Mouse (Mus musculus) lung, embryonic 14.5 days (tissue): ENCODE results near the gene Khdc4. TPM values are rescaled to one million over a fixed set of nuclear protein-coding genes. Genes with fewer than 3 reads are reported as not detected.

Source experiments
- ATAC-seq: fragments of 200-750 bp; cut with Nextera tagmentation; 2 replicates; pipeline ENCODE4 v1.8.0; 2017; ENCODE audit warnings: mild to moderate bottlenecking, moderate TSS enrichment, moderate library complexity; ENCODE audit not compliant: insufficient read depth
- DNase-seq: peaks from one replicate; pipeline ENCODE4 v3.0.0-alpha.2; 2015
- H3K27ac ChIP-seq: fragments of 300-500 bp; sonication (generic); 2 replicates; pipeline ENCODE4 v1.5.1; 2014; ENCODE audit warnings: low read depth, mild to moderate bottlenecking, moderate library complexity
- H3K27me3 ChIP-seq: fragments of 300-500 bp; sonication (generic); 2 replicates; pipeline ENCODE4 v1.6.1; 2014; ENCODE audit warnings: low read length, control low read depth; ENCODE audit not compliant: insufficient read depth
- H3K36me3 ChIP-seq: fragments of 300-500 bp; sonication (generic); 2 replicates; pipeline ENCODE4 v1.6.1; 2014; ENCODE audit warnings: control low read depth; ENCODE audit not compliant: insufficient read depth
- H3K4me1 ChIP-seq: fragments of 300-500 bp; sonication (generic); 2 replicates; pipeline ENCODE4 v1.6.1; 2014; ENCODE audit warnings: antibody characterized with exemption, control low read depth; ENCODE audit not compliant: insufficient read depth
- H3K4me2 ChIP-seq: fragments of 300-500 bp; sonication (generic); 2 replicates; pipeline ENCODE4 v1.6.1; 2014; ENCODE audit warnings: mild to moderate bottlenecking
- H3K4me3 ChIP-seq: fragments of 300-500 bp; sonication (generic); 2 replicates; pipeline ENCODE4 v1.5.1; 2014; ENCODE audit warnings: low read depth, low read length
- H3K9ac ChIP-seq: fragments of 300-500 bp; sonication (generic); 2 replicates; pipeline ENCODE4 v1.6.1; 2014
- H3K9me3 ChIP-seq: fragments of 300-500 bp; sonication (generic); 2 replicates; pipeline ENCODE4 v1.6.1; 2016; ENCODE audit warnings: low read depth, low read length, control low read depth
- CTCF ChIP-seq: IDR thresholded peaks from 2 replicates; pipeline ENCODE4 v1.5.1; 2016; ENCODE audit warnings: antibody characterized with exemption, low read depth
- WGBS: fragments of 180-500 bp; shearing (Covaris S2); extraction: QIAGEN DNeasy Blood & Tissue Kit; methylation state at CpG from one replicate; pipeline ENCODE4 v1.1.7; 2014; 5-methylcytosine and 5-hydroxymethylcytosine counted together
- polyA plus RNA-seq: library from polyadenylated mRNA; unstranded; fragments of >200 nt; fragmentation: Nextera tagmentation; extraction: Ambion mirVana; gene quantifications from 2 replicates; pipeline ENCODE4 v1.2.1, GENCODE M21; 2014

Gene Khdc4
- polyA plus RNA-seq, 1 experiment from 2014 or later: 100 TPM

DNA sequence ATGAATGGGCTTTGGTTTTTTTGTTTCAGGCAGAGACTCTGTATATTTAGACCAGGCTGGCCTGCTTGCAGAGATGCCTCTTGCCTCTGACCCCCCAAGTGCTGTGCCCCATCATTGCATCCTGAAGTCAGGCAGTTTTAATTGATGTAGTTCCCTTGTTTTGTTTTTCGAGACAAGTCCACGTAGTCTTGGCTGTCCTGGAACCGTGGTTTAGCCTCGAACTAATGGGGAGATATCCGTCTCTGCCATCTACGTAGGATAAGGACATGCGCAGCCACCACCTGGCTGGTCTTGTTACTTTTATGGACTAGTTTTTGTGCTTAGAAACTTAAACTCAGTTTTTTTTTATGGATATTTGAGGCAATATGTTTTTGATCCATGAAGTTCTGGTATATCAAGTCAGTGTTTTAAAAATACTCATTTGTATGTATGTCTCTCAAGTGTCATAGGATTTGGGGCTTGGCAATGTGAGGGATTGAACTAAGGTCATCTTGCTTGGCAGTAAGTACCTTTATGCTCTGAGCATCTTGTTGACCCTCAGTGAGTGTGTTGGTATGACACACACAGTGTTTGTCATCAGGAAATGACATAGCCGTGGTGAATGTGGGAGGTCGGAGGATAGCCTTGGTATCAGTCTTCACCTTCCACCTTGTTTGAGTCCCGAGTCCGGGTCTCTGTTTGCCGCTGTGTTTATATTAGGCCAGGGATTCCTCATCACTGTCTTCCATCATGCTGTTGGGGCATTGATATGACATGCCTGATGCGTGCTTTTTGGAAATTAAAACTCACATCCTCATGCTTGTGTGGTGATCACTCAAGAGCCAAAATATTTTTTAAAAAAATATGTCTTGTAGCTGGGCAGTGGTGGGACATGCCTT is 1.4 kb downstream of the Khdc4 start:
- Histone ChIP-seq H3K27me3 (no peaks in the 10 kb centered on the region), H3K9ac (peak overlapping the region; percentile 98), H3K4me2 (peak overlapping the region; percentile 88), H3K36me3 (peaks cover 49% of the 10 kb centered on the region), H3K4me3 (peak overlapping the region; percentile 99), H3K9me3 (no peaks in the 10 kb centered on the region), H3K4me1 (peaks cover 6% of the 10 kb centered on the region), H3K27ac (peak overlapping the region; percentile 98; the same call in 1 of the 2 replicates)
- TF ChIP-seq CTCF: no peak
- ATAC-seq (no peak), DNase-seq (peak; percentile 11)
- WGBS: 15% methylated on average over 13 of the region's 13 CpGs

DNA sequence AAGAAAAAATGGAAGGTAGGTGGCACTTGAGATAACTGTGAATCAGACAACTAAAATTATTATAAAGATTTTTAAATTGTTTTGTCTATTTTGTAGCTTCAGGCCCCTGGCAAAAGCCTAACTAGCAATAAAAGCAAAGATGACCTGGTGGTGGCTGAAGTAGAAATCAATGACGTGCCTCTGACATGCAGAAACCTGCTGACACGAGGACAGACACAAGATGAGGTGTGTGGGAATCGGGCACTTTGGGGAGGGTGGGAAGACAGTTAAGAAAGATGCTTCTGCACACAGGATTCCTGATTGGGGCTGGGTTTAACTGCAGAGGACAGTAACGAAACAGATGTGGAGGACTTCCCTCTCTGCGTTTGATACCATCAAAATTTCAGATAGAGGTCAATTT is 3.5 kb downstream of the Khdc4 start:
- ATAC-seq (no peak), DNase-seq (no peak)
- 75% methylated on average over 5 of the region's 5 CpGs for WGBS
- TF ChIP-seq CTCF: no peak
- H3K4me1 ChIP-seq: peaks cover 6% of the 10 kb centered on the region
- no peak overlapping the region for H3K27ac ChIP-seq
- H3K9ac ChIP-seq: no peak overlapping the region
- no peak overlapping the region for H3K4me2 ChIP-seq
- H3K4me3 ChIP-seq: no peak overlapping the region
- no peaks in the 10 kb centered on the region for H3K27me3 ChIP-seq
- H3K36me3 ChIP-seq: peaks cover 69% of the 10 kb centered on the region
- H3K9me3 ChIP-seq: no peaks in the 10 kb centered on the region

DNA sequence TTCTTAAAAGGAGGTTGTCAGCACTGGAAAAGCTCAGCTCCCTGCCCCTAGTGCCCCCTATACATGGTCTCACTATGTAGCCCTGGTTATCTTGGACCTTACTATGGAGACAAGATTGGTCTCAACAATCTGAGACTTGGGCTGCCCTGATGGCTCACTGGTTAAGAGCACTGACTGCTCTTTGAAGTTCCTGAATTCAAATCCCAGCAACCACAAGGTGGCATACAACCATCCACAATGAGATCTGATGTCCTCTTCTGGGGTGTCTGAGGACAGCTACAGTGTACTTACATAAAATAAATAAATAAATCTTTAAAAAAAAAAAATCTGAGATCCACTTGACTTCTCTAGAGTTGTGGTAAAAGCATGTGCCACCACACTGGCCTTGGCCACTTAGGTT is 9.9 kb downstream of the Khdc4 start:
- DNase-seq (no peak), ATAC-seq (no peak)
- H3K36me3 ChIP-seq: peaks cover 99% of the 10 kb centered on the region
- H3K9ac ChIP-seq: no peak overlapping the region
- H3K27ac ChIP-seq: no peak overlapping the region
- H3K4me1 ChIP-seq: no peaks in the 10 kb centered on the region
- no peak overlapping the region for H3K4me3 ChIP-seq
- TF ChIP-seq CTCF: no peak
- no peaks in the 10 kb centered on the region for H3K9me3 ChIP-seq
- H3K4me2 ChIP-seq: no peak overlapping the region
- no peaks in the 10 kb centered on the region for H3K27me3 ChIP-seq

DNA sequence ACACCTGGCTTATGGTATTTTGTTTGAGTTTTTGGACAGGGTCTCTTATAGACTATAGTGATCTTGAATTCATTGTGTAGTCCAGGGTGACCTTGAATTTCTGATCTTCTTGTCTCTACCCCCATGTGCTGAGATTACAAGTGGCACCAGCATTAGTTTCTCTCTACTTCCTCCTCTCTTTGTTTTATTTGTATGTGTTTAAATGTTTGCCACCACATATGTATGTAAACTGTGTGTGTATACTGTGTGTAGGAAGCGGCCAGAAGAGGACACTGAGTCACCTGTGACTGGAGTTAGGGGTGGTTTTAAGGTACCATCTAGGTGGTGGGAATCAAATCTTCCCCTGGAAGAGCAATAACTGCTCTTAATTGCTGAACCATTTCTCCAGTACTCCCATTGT is 12.4 kb downstream of the Khdc4 start:
- TF ChIP-seq CTCF: no peak
- Histone ChIP-seq H3K27me3 (no peaks in the 10 kb centered on the region), H3K36me3 (peaks cover 95% of the 10 kb centered on the region)

DNA sequence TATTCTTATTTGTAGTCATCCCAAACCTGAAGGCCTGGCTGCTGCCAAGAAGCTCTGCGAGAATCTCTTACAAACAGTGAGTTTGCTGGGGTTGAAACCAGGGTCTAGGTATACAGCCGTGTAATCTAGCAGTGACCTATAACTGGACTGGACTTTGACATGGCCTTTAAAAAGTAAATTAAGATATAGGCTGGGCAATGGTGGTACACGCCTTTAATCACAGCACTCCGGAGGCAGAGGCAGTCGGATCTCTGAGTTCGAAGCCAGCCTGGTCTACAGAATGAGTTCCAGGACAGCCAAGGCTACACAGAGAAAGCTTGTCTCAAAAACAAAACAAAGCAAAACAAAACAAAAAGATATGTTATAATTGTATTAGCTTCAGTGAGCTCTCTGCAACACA is 13.2 kb downstream of the Khdc4 start:
- ATAC-seq (no peak), DNase-seq (no peak)
- Histone ChIP-seq H3K4me1 (no peaks in the 10 kb centered on the region), H3K27me3 (no peaks in the 10 kb centered on the region), H3K36me3 (peaks cover 94% of the 10 kb centered on the region), H3K27ac (no peak overlapping the region), H3K4me2 (no peak overlapping the region), H3K9me3 (no peaks in the 10 kb centered on the region), H3K4me3 (no peak overlapping the region), H3K9ac (no peak overlapping the region)
- no peak for TF ChIP-seq CTCF
- 91% methylated on average over 6 of the region's 6 CpGs for WGBS

More for the DNA sequence above, 12.4 kb downstream of the Khdc4 start:
- H3K4me2 ChIP-seq: no peak overlapping the region
- H3K9ac ChIP-seq: no peak overlapping the region
- H3K4me1 ChIP-seq: no peaks in the 10 kb centered on the region
- ATAC-seq (no peak), DNase-seq (no peak)
- no peak overlapping the region for H3K4me3 ChIP-seq
- H3K27ac ChIP-seq: no peak overlapping the region
- no peaks in the 10 kb centered on the region for H3K9me3 ChIP-seq
- 79% methylated on average over 1 of the region's 1 CpGs for WGBS

DNA sequence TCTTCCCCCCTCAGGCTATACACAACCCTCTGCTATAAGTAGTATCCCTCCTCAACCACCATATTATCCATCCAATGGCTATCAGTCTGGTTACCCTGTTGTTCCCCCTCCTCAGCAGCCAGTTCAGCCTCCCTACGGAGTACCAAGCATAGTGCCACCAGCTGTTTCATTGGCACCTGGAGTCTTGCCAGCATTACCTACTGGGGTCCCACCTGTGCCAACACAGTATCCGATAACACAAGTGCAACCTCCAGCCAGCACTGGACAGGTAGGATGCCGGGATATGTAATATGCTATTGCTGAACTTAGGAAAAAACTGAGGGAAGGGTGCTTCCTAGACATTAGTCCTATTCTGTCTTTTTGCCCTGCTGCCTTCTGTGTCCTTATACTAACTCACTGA is 14.6 kb downstream of the Khdc4 start:
- Histone ChIP-seq H3K4me2 (no peak overlapping the region), H3K36me3 (peaks cover 94% of the 10 kb centered on the region), H3K9me3 (no peaks in the 10 kb centered on the region), H3K27ac (no peak overlapping the region), H3K4me3 (no peak overlapping the region), H3K9ac (no peak overlapping the region), H3K27me3 (no peaks in the 10 kb centered on the region), H3K4me1 (no peaks in the 10 kb centered on the region)
- WGBS: 83% methylated on average over 3 of the region's 3 CpGs
- TF ChIP-seq CTCF: no peak
- ATAC-seq (no peak), DNase-seq (no peak)

DNA sequence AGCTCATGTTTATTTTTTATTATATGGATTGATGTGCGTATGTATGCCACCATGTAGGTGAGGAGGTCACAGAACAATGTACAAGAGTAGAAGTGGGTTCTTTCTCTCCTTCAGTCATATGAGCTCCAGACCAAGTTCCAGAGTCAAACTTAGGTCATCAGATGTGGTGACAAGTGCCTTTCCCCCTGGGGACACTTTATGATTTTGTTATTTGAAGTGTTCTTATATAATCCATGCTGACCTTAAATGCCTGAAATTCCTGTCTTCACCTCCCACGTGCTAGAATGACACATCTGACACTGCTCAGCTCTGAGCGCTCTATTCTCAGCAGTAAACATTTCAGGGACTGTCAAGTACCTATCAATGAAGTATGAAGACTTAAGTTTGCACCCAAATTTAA is 15.6 kb downstream of the Khdc4 start:
- Histone ChIP-seq H3K27ac (no peak overlapping the region), H3K4me2 (no peak overlapping the region)
- WGBS: 49% methylated on average over 3 of the region's 3 CpGs

More for the DNA sequence above, 15.6 kb downstream of the Khdc4 start:
- TF ChIP-seq CTCF: no peak
- Histone ChIP-seq H3K9me3 (no peaks in the 10 kb centered on the region), H3K36me3 (peaks cover 94% of the 10 kb centered on the region), H3K27me3 (no peaks in the 10 kb centered on the region), H3K9ac (no peak overlapping the region), H3K4me1 (no peaks in the 10 kb centered on the region), H3K4me3 (no peak overlapping the region)
- no peak for DNase-seq
- no peak for ATAC-seq
